Mouse (Mus musculus): Measurements from ENCODE around the gene Aatf. TPM values are rescaled to one million over a fixed set of nuclear protein-coding genes. Genes with fewer than 3 reads are reported as not detected.

The Aatf gene
- polyA plus RNA-seq, 1 experiment from 2014 or later = 61.2 TPM

- no peak for ATAC-seq (replicated peaks; ENCODE audit: low FRiP score, low TSS enrichment, low read depth)
- no peak overlapping the region for H3K4me3 ChIP-seq (ENCODE audit: low read depth, low read length)
- no peak overlapping the region for H3K9ac ChIP-seq (ENCODE audit: low read length)
- H3K27me3 ChIP-seq (replicated peaks; ENCODE audit: control insufficient read depth, insufficient read depth, low read length) = no peaks in the 10 kb centered on the region
- no peaks in the 10 kb centered on the region for H3K9me3 ChIP-seq (ENCODE audit: control insufficient read depth, low read length)
- peaks cover 3% of the 10 kb centered on the region for H3K4me1 ChIP-seq (replicated peaks; ENCODE audit: control insufficient read depth, insufficient read depth, low read length)
- H3K27ac ChIP-seq (ENCODE audit: low read depth) = no peak overlapping the region
- H3K4me2 ChIP-seq (ENCODE audit: low read length) = no peak overlapping the region
- DNase-seq (ENCODE audit: low spot score) = no peak
- WGBS = 85% methylated on average over 2 of the region's 2 CpGs
- H3K36me3 ChIP-seq (ENCODE audit: control insufficient read depth, insufficient read depth, low read length) = peaks cover 6% of the 10 kb centered on the region; the same call in 1 of the 2 replicates
Observed at GRCm38 (mm10) chr11:84476641-84477040, 36.7 kb downstream of the Aatf start.

- no peaks in the 10 kb centered on the region for H3K4me1 ChIP-seq (replicated peaks; ENCODE audit: control insufficient read depth, insufficient read depth, low read length)
- no peak overlapping the region for H3K4me2 ChIP-seq (ENCODE audit: low read length)
- no peak overlapping the region for H3K4me3 ChIP-seq (ENCODE audit: low read depth, low read length)
- H3K9ac ChIP-seq (ENCODE audit: low read length) = no peak overlapping the region
- no peaks in the 10 kb centered on the region for H3K9me3 ChIP-seq (ENCODE audit: control insufficient read depth, low read length)
- WGBS = 87% methylated on average over 4 of the region's 4 CpGs
- no peak overlapping the region for H3K27ac ChIP-seq (ENCODE audit: low read depth)
- DNase-seq (ENCODE audit: low spot score) (no peak), ATAC-seq (replicated peaks; ENCODE audit: low FRiP score, low TSS enrichment, low read depth) (no peak)
- H3K27me3 ChIP-seq (replicated peaks; ENCODE audit: control insufficient read depth, insufficient read depth, low read length) = no peaks in the 10 kb centered on the region
- H3K36me3 ChIP-seq (ENCODE audit: control insufficient read depth, insufficient read depth, low read length) = peaks cover 12% of the 10 kb centered on the region; the same call in 1 of the 2 replicates
Observed at GRCm38 (mm10) chr11:84475991-84476390, 37.3 kb downstream of the Aatf start.

- Histone ChIP-seq H3K9ac (ENCODE audit: low read length) (no peak overlapping the region), H3K4me2 (ENCODE audit: low read length) (no peak overlapping the region), H3K36me3 (ENCODE audit: control insufficient read depth, insufficient read depth, low read length) (peaks cover 26% of the 10 kb centered on the region), H3K27ac (ENCODE audit: low read depth) (no peak overlapping the region), H3K9me3 (ENCODE audit: control insufficient read depth, low read length) (no peaks in the 10 kb centered on the region), H3K4me1 (replicated peaks; ENCODE audit: control insufficient read depth, insufficient read depth, low read length) (no peaks in the 10 kb centered on the region), H3K27me3 (replicated peaks; ENCODE audit: control insufficient read depth, insufficient read depth, low read length) (no peaks in the 10 kb centered on the region), H3K4me3 (ENCODE audit: low read depth, low read length) (no peak overlapping the region)
- no peak for DNase-seq (ENCODE audit: low spot score)
- no peak for ATAC-seq (replicated peaks; ENCODE audit: low FRiP score, low TSS enrichment, low read depth)
- WGBS = 74% methylated on average over 4 of the region's 4 CpGs
Observed at GRCm38 (mm10) chr11:84473093-84473667, 40.1 kb downstream of the Aatf start.

GRCm38 (mm10) chr11:84464571-84464970, 48.8 kb downstream of the Aatf start:
- Histone ChIP-seq H3K27me3 (replicated peaks; ENCODE audit: control insufficient read depth, insufficient read depth, low read length) (no peaks in the 10 kb centered on the region), H3K4me2 (ENCODE audit: low read length) (no peak overlapping the region), H3K9me3 (ENCODE audit: control insufficient read depth, low read length) (no peaks in the 10 kb centered on the region), H3K4me1 (replicated peaks; ENCODE audit: control insufficient read depth, insufficient read depth, low read length) (no peaks in the 10 kb centered on the region), H3K27ac (ENCODE audit: low read depth) (no peak overlapping the region), H3K36me3 (ENCODE audit: control insufficient read depth, insufficient read depth, low read length) (peaks cover 20% of the 10 kb centered on the region), H3K4me3 (ENCODE audit: low read depth, low read length) (no peak overlapping the region), H3K9ac (ENCODE audit: low read length) (no peak overlapping the region)
- 64% methylated on average over 5 of the region's 5 CpGs for WGBS
- DNase-seq (ENCODE audit: low spot score) = no peak
- ATAC-seq (replicated peaks; ENCODE audit: low FRiP score, low TSS enrichment, low read depth) = no peak

GRCm38 (mm10) chr11:84453901-84454300, 59.4 kb downstream of the Aatf start:
- H3K4me3 ChIP-seq (ENCODE audit: low read depth, low read length) = no peak overlapping the region
- no peaks in the 10 kb centered on the region for H3K4me1 ChIP-seq (replicated peaks; ENCODE audit: control insufficient read depth, insufficient read depth, low read length)
- DNase-seq (ENCODE audit: low spot score) = no peak
- H3K27me3 ChIP-seq (replicated peaks; ENCODE audit: control insufficient read depth, insufficient read depth, low read length) = no peaks in the 10 kb centered on the region
- H3K9me3 ChIP-seq (ENCODE audit: control insufficient read depth, low read length) = no peaks in the 10 kb centered on the region
- no peak overlapping the region for H3K4me2 ChIP-seq (ENCODE audit: low read length)
- H3K36me3 ChIP-seq (ENCODE audit: control insufficient read depth, insufficient read depth, low read length) = no peaks in the 10 kb centered on the region
- no peak overlapping the region for H3K27ac ChIP-seq (ENCODE audit: low read depth)
- H3K9ac ChIP-seq (ENCODE audit: low read length) = no peak overlapping the region
- 92% methylated on average over 7 of the region's 7 CpGs for WGBS
- no peak for ATAC-seq (replicated peaks; ENCODE audit: low FRiP score, low TSS enrichment, low read depth)

- Histone ChIP-seq H3K27ac (ENCODE audit: low read depth) (no peak overlapping the region), H3K4me1 (replicated peaks; ENCODE audit: control insufficient read depth, insufficient read depth, low read length) (no peaks in the 10 kb centered on the region), H3K9me3 (ENCODE audit: control insufficient read depth, low read length) (no peaks in the 10 kb centered on the region), H3K4me2 (ENCODE audit: low read length) (no peak overlapping the region), H3K4me3 (ENCODE audit: low read depth, low read length) (no peak overlapping the region), H3K27me3 (replicated peaks; ENCODE audit: control insufficient read depth, insufficient read depth, low read length) (no peaks in the 10 kb centered on the region), H3K36me3 (ENCODE audit: control insufficient read depth, insufficient read depth, low read length) (peaks cover 16% of the 10 kb centered on the region), H3K9ac (ENCODE audit: low read length) (no peak overlapping the region)
- ATAC-seq (replicated peaks; ENCODE audit: low FRiP score, low TSS enrichment, low read depth) (no peak), DNase-seq (ENCODE audit: low spot score) (no peak)
- WGBS = 83% methylated on average over 4 of the region's 4 CpGs
Observed at GRCm38 (mm10) chr11:84442554-84443331, 70.6 kb downstream of the Aatf start.

GRCm38 (mm10) chr11:84440402-84440801, 72.9 kb downstream of the Aatf start:
- H3K36me3 ChIP-seq (ENCODE audit: control insufficient read depth, insufficient read depth, low read length) = peaks cover 19% of the 10 kb centered on the region
- DNase-seq (ENCODE audit: low spot score) (no peak), ATAC-seq (replicated peaks; ENCODE audit: low FRiP score, low TSS enrichment, low read depth) (no peak)
- no peak overlapping the region for H3K9ac ChIP-seq (ENCODE audit: low read length)
- no peaks in the 10 kb centered on the region for H3K27me3 ChIP-seq (replicated peaks; ENCODE audit: control insufficient read depth, insufficient read depth, low read length)
- H3K27ac ChIP-seq (ENCODE audit: low read depth) = no peak overlapping the region
- H3K4me2 ChIP-seq (ENCODE audit: low read length) = no peak overlapping the region
- WGBS = 95% methylated on average over 3 of the region's 3 CpGs
- no peaks in the 10 kb centered on the region for H3K9me3 ChIP-seq (ENCODE audit: control insufficient read depth, low read length)
- no peak overlapping the region for H3K4me3 ChIP-seq (ENCODE audit: low read depth, low read length)
- no peaks in the 10 kb centered on the region for H3K4me1 ChIP-seq (replicated peaks; ENCODE audit: control insufficient read depth, insufficient read depth, low read length)

GRCm38 (mm10) chr11:84434879-84435278, 78.4 kb downstream of the Aatf start:
- Histone ChIP-seq H3K4me1 (replicated peaks; ENCODE audit: control insufficient read depth, insufficient read depth, low read length) (no peaks in the 10 kb centered on the region), H3K4me2 (ENCODE audit: low read length) (no peak overlapping the region), H3K9me3 (ENCODE audit: control insufficient read depth, low read length) (no peaks in the 10 kb centered on the region), H3K4me3 (ENCODE audit: low read depth, low read length) (no peak overlapping the region), H3K36me3 (ENCODE audit: control insufficient read depth, insufficient read depth, low read length) (peaks cover 21% of the 10 kb centered on the region), H3K27me3 (replicated peaks; ENCODE audit: control insufficient read depth, insufficient read depth, low read length) (no peaks in the 10 kb centered on the region), H3K27ac (ENCODE audit: low read depth) (no peak overlapping the region), H3K9ac (ENCODE audit: low read length) (no peak overlapping the region)
- DNase-seq (ENCODE audit: low spot score) = no peak
- no peak for ATAC-seq (replicated peaks; ENCODE audit: low FRiP score, low TSS enrichment, low read depth)
- WGBS = 73% methylated on average over 6 of the region's 6 CpGs

- peaks cover 11% of the 10 kb centered on the region for H3K36me3 ChIP-seq (ENCODE audit: control insufficient read depth, insufficient read depth, low read length)
- no peak overlapping the region for H3K9ac ChIP-seq (ENCODE audit: low read length)
- peaks cover 9% of the 10 kb centered on the region for H3K4me1 ChIP-seq (replicated peaks; ENCODE audit: control insufficient read depth, insufficient read depth, low read length)
- no peak for DNase-seq (ENCODE audit: low spot score)
- ATAC-seq (replicated peaks; ENCODE audit: low FRiP score, low TSS enrichment, low read depth) = no peak
- H3K4me2 ChIP-seq (ENCODE audit: low read length) = no peak overlapping the region
- H3K27me3 ChIP-seq (replicated peaks; ENCODE audit: control insufficient read depth, insufficient read depth, low read length) = no peaks in the 10 kb centered on the region
- H3K9me3 ChIP-seq (ENCODE audit: control insufficient read depth, low read length) = no peaks in the 10 kb centered on the region
- no peak overlapping the region for H3K4me3 ChIP-seq (ENCODE audit: low read depth, low read length)
- WGBS = 47% methylated on average over 4 of the region's 4 CpGs
- no peak overlapping the region for H3K27ac ChIP-seq (ENCODE audit: low read depth)
Observed at GRCm38 (mm10) chr11:84430336-84430735, 83.0 kb downstream of the Aatf start.

Measured in intestine, embryonic 14.5 days (tissue).